Comparison of ENCODE assay signal across 15 mouse cellular contexts in the genomic region with DNA sequence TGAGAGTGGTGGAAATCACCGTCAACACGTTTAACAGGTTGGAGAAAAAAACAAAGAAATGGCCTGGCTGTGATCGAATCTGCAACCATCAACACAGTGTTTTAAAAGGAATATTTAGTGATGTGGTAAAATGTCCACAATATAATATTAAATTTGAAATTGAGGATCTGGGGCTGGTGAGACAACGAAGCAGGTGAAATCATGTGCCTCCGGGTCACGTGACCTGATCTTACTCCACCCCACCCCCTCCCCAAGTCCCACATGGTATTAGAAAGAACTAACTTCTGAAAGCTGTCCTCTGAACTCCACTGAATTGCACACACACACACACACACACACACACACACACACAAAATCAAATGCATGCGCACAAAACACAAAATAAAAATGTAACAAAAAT.
"Had no signal": no experiment of that assay in that cellular context is flagged by ENCODE, and none has a peak within 500 bp of the region (broad histone marks: within the 10 kb centered on the region; RNA-seq: fewer than 3 reads in every experiment).

No protein-coding gene starts in this region.

- H3K9ac ChIP-seq: neural tube, embryonic 13.5 days; neural tube, embryonic 15.5 days; stomach, embryonic 15.5 days had no signal

- H3K9me3 ChIP-seq: neural tube, embryonic 13.5 days; neural tube, embryonic 15.5 days; stomach, embryonic 15.5 days had no signal

- H3K4me3 ChIP-seq: neural tube, embryonic 13.5 days; neural tube, embryonic 15.5 days; stomach, embryonic 15.5 days had no signal

- H3K4me2 ChIP-seq: neural tube, embryonic 13.5 days; neural tube, embryonic 15.5 days; stomach, embryonic 15.5 days had no signal

- H3K27me3 ChIP-seq: neural tube, embryonic 13.5 days; neural tube, embryonic 15.5 days; stomach, embryonic 15.5 days had no signal

- H3K36me3 ChIP-seq: neural tube, embryonic 13.5 days; neural tube, embryonic 15.5 days; stomach, embryonic 15.5 days had no signal

- H3K27ac ChIP-seq: neural tube, embryonic 13.5 days; neural tube, embryonic 15.5 days; stomach, embryonic 15.5 days; stomach, postnatal 0 days had no signal

- DNase-seq: right cerebral cortex, adult 18-20 months; right cerebral cortex, postnatal 14 days; right cerebral cortex, postnatal 25 days; right cerebral cortex, postnatal 4 days; spleen, adult 18-20 months; thymus, adult 18-20 months; thymus, adult 2 months; thymus, postnatal 14 days; thymus, postnatal 25 days; thymus, postnatal 36 days; thymus, postnatal 4 days had no signal
